Mouse (Mus musculus) forebrain, postnatal 0 days (tissue): ENCODE results near the gene Cadm2. TPM values are rescaled to one million over a fixed set of nuclear protein-coding genes. Genes with fewer than 3 reads are reported as not detected.
A peak's percentile ranks its signal among the peaks of the same experiment; 100 is the strongest.

Experiments used
- ATAC-seq: fragments of 200-750 bp; cut with Nextera tagmentation; 2 replicates; pipeline ENCODE4 v1.8.0; 2017; ENCODE audit warnings: mild to moderate bottlenecking, moderate library complexity
- DNase-seq: peaks from one replicate; pipeline ENCODE4 v3.0.0-alpha.2; 2015
- H3K27ac ChIP-seq: fragments of 300-500 bp; sonication (generic); 2 replicates; pipeline ENCODE4 v1.5.1; 2014; ENCODE audit warnings: low read depth, mild to moderate bottlenecking, antibody characterized with exemption, low read length, moderate library complexity, mixed read lengths
- H3K27me3 ChIP-seq: fragments of 300-500 bp; sonication (generic); 2 replicates; pipeline ENCODE4 v1.6.1; 2014; ENCODE audit warnings: mild to moderate bottlenecking, low read length, mixed read lengths; ENCODE audit not compliant: insufficient read depth
- H3K36me3 ChIP-seq: fragments of 300-500 bp; sonication (generic); 2 replicates; pipeline ENCODE4 v1.6.1; 2014; ENCODE audit warnings: mild to moderate bottlenecking, moderate library complexity; ENCODE audit not compliant: insufficient read depth
- H3K4me1 ChIP-seq: fragments of 300-500 bp; sonication (generic); 2 replicates; pipeline ENCODE4 v1.6.1; 2014; ENCODE audit warnings: antibody characterized with exemption; ENCODE audit not compliant: insufficient read depth
- H3K4me2 ChIP-seq: fragments of 300-500 bp; sonication (generic); 2 replicates; pipeline ENCODE4 v1.6.1; 2014; ENCODE audit warnings: low read depth, mild to moderate bottlenecking, moderate library complexity
- H3K4me3 ChIP-seq: fragments of 300-500 bp; sonication (generic); 2 replicates; pipeline ENCODE4 v1.5.1; 2014; ENCODE audit warnings: low read depth, low read length, mixed read lengths
- H3K9ac ChIP-seq: fragments of 300-500 bp; sonication (generic); 2 replicates; pipeline ENCODE4 v1.6.1; 2014; ENCODE audit warnings: mild to moderate bottlenecking
- H3K9me3 ChIP-seq: fragments of 300-500 bp; sonication (generic); 2 replicates; pipeline ENCODE4 v1.6.1; 2016; ENCODE audit warnings: low read length
- CTCF ChIP-seq: sonication (generic); IDR thresholded peaks from 2 replicates; pipeline ENCODE4 v1.5.1; 2016; ENCODE audit warnings: antibody characterized with exemption, control low read depth, low read depth
- WGBS: fragments of 180-500 bp; shearing (Covaris S2); extraction: QIAGEN DNeasy Blood & Tissue Kit; methylation state at CpG from one replicate; pipeline ENCODE4 v1.1.7; 2014; 5-methylcytosine and 5-hydroxymethylcytosine counted together
- polyA plus RNA-seq: library from polyadenylated mRNA; unstranded; fragments of >200 nt; fragmentation: Nextera tagmentation; extraction: Ambion mirVana; gene quantifications from 2 replicates; pipeline ENCODE4 v1.2.1, GENCODE M21; 2015
- total RNA-seq: library from RNA; depleted of rRNA; stranded (reverse); fragments of >200 nt; gene quantifications from 2 replicates; pipeline ENCODE4 v1.2.3, GENCODE M21; 2014

The Cadm2 gene
- total and polyA plus RNA-seq, 2 experiments from 2014 or later: 58.9 to 63.3 TPM

- no peak overlapping the region for H3K4me2 ChIP-seq
- H3K9ac ChIP-seq: no peak overlapping the region
- TF ChIP-seq CTCF: no peak
- no peaks in the 10 kb centered on the region for H3K9me3 ChIP-seq
- DNase-seq: peak; percentile 15
- no peak overlapping the region for H3K27ac ChIP-seq
- WGBS: 63% methylated on average over 5 of the region's 5 CpGs
- ATAC-seq: peak; percentile 78
- H3K27me3 ChIP-seq: no peaks in the 10 kb centered on the region
- H3K4me3 ChIP-seq: no peak overlapping the region
- no peaks in the 10 kb centered on the region for H3K4me1 ChIP-seq
- H3K36me3 ChIP-seq: no peaks in the 10 kb centered on the region
Observed at GRCm38 (mm10) chr16:67182958-67183357, 437.8 kb downstream of the Cadm2 start.

- Histone ChIP-seq H3K9me3 (no peaks in the 10 kb centered on the region), H3K36me3 (no peaks in the 10 kb centered on the region), H3K9ac (no peak overlapping the region), H3K4me1 (no peaks in the 10 kb centered on the region), H3K27me3 (no peaks in the 10 kb centered on the region), H3K4me3 (no peak overlapping the region), H3K27ac (no peak overlapping the region), H3K4me2 (no peak overlapping the region)
- DNase-seq (peak; percentile 22), ATAC-seq (no peak; the same call in 1 of the 2 replicates)
- WGBS: 17% methylated on average over 4 of the region's 4 CpGs
- TF ChIP-seq CTCF: no peak
Observed at GRCm38 (mm10) chr16:67175386-67175785, 445.3 kb downstream of the Cadm2 start.

- Histone ChIP-seq H3K4me2 (no peak overlapping the region), H3K27ac (no peak overlapping the region), H3K9me3 (no peaks in the 10 kb centered on the region), H3K4me1 (no peaks in the 10 kb centered on the region), H3K36me3 (no peaks in the 10 kb centered on the region), H3K27me3 (no peaks in the 10 kb centered on the region), H3K9ac (no peak overlapping the region), H3K4me3 (no peak overlapping the region)
- TF ChIP-seq CTCF: no peak
- DNase-seq: no peak
- ATAC-seq: no peak
- 39% methylated on average over 6 of the region's 6 CpGs for WGBS
Observed at GRCm38 (mm10) chr16:67162211-67162790, 458.4 kb downstream of the Cadm2 start.

- Histone ChIP-seq H3K27ac (no peak overlapping the region), H3K4me1 (no peaks in the 10 kb centered on the region; the same call in 1 of the 2 replicates), H3K9ac (no peak overlapping the region), H3K4me2 (no peak overlapping the region), H3K9me3 (no peaks in the 10 kb centered on the region), H3K36me3 (no peaks in the 10 kb centered on the region), H3K4me3 (no peak overlapping the region), H3K27me3 (no peaks in the 10 kb centered on the region)
- ATAC-seq (0 out of 2 replicates have a peak, but pooled peaks have one; percentile 45), DNase-seq (peak; percentile 39)
- 52% methylated on average over 4 of the region's 4 CpGs for WGBS
- no peak for TF ChIP-seq CTCF
Observed at GRCm38 (mm10) chr16:67124811-67125210, 495.9 kb downstream of the Cadm2 start.

GRCm38 (mm10) chr16:67122532-67122931 is 498.2 kb downstream of the Cadm2 start:
- Histone ChIP-seq H3K9me3 (no peaks in the 10 kb centered on the region), H3K27ac (no peak overlapping the region), H3K4me2 (no peak overlapping the region), H3K36me3 (no peaks in the 10 kb centered on the region), H3K4me3 (no peak overlapping the region), H3K27me3 (no peaks in the 10 kb centered on the region), H3K9ac (no peak overlapping the region), H3K4me1 (no peaks in the 10 kb centered on the region; the same call in 1 of the 2 replicates)
- ATAC-seq: no peak
- no peak for DNase-seq
- no peak for TF ChIP-seq CTCF
- 56% methylated on average over 5 of the region's 5 CpGs for WGBS

- H3K27me3 ChIP-seq: no peaks in the 10 kb centered on the region
- no peak overlapping the region for H3K4me3 ChIP-seq
- no peaks in the 10 kb centered on the region for H3K9me3 ChIP-seq
- no peak for DNase-seq
- no peak for ATAC-seq
- H3K27ac ChIP-seq: no peak overlapping the region
- H3K4me2 ChIP-seq: no peak overlapping the region
- WGBS: 77% methylated on average over 3 of the region's 3 CpGs
- H3K36me3 ChIP-seq: no peaks in the 10 kb centered on the region
- no peak for TF ChIP-seq CTCF
- no peak overlapping the region for H3K9ac ChIP-seq
- H3K4me1 ChIP-seq: no peaks in the 10 kb centered on the region; the same call in 1 of the 2 replicates
Observed at GRCm38 (mm10) chr16:67121781-67122180, 498.9 kb downstream of the Cadm2 start.

- Histone ChIP-seq H3K4me3 (no peak overlapping the region), H3K9me3 (no peaks in the 10 kb centered on the region), H3K36me3 (no peaks in the 10 kb centered on the region), H3K27me3 (no peaks in the 10 kb centered on the region), H3K9ac (no peak overlapping the region), H3K4me2 (0 out of 2 replicates have a peak overlapping the region, but pooled peaks have one; percentile 10), H3K4me1 (no peaks in the 10 kb centered on the region), H3K27ac (no peak overlapping the region)
- no peak for ATAC-seq
- peak; percentile 16 for DNase-seq
- TF ChIP-seq CTCF: no peak
- 21% methylated on average over 8 of the region's 8 CpGs for WGBS
Observed at GRCm38 (mm10) chr16:67106478-67107061, 514.1 kb downstream of the Cadm2 start.
